Mouse (Mus musculus) MEL (cell line): ENCODE results near the gene Dhodh. TPM values are rescaled to one million over a fixed set of nuclear protein-coding genes. Genes with fewer than 3 reads are reported as not detected.

Experiments used
- DNase-seq: peaks from one replicate; pipeline ENCODE4 v3.0.0; 2011; ENCODE audit warnings: low read depth, low spot score
- H3K27ac ChIP-seq: 2 replicates; pipeline ENCODE4 v1.5.1; 2012; ENCODE audit warnings: low read depth, mild to moderate bottlenecking, control low read depth, low read length, moderate library complexity; ENCODE audit not compliant: control insufficient read depth
- H3K27me3 ChIP-seq, 2 experiments: fragments of 150-350 bp in 1 of 2; sonication (generic) in 1 of 2; 2 replicates each; pipeline ENCODE4 v1.6.1; 2012; ENCODE audit warnings: low read length in 2 of 2, mild to moderate bottlenecking in 2 of 2, improper control_type of control experiment in 1 of 2, moderate library complexity in 1 of 2; ENCODE audit not compliant: insufficient read depth in 2 of 2, control insufficient read depth in 1 of 2
- H3K36me3 ChIP-seq, 2 experiments: 2 replicates each; pipeline ENCODE4 v1.6.1; 2012 to 2014; ENCODE audit warnings: low read length in 2 of 2, improper control_type of control experiment in 1 of 2, inconsistent platforms in 1 of 2, mild to moderate bottlenecking in 1 of 2; ENCODE audit not compliant: insufficient read depth in 2 of 2, control insufficient read depth in 1 of 2
- H3K4me1 ChIP-seq, 2 experiments: fragments of 150-350 bp in 1 of 2; sonication (generic) in 1 of 2; 2 replicates each; pipeline ENCODE4 v1.6.1; 2012; ENCODE audit warnings: low read length in 2 of 2, improper control_type of control experiment in 1 of 2, mild to moderate bottlenecking in 1 of 2; ENCODE audit not compliant: insufficient read depth in 2 of 2, control insufficient read depth in 1 of 2
- H3K4me3 ChIP-seq, 2 experiments: fragments of 150-350 bp in 1 of 2; sonication (generic) in 1 of 2; 2 replicates each; pipeline ENCODE4 v1.5.1; 2012; ENCODE audit warnings: low read depth in 2 of 2, low read length in 2 of 2, mild to moderate bottlenecking in 2 of 2, moderate library complexity in 2 of 2, control low read depth in 1 of 2, improper control_type of control experiment in 1 of 2; ENCODE audit not compliant: control insufficient read depth in 1 of 2, insufficient read depth in 1 of 2
- H3K79me2 ChIP-seq: 2 replicates; pipeline ENCODE4 v1.6.1; 2012; ENCODE audit warnings: mild to moderate bottlenecking, low read length, moderate library complexity; ENCODE audit not compliant: control insufficient read depth, poor library complexity, insufficient read depth
- H3K9ac ChIP-seq: 2 replicates; pipeline ENCODE4 v1.6.1; 2012; ENCODE audit warnings: low read depth, mild to moderate bottlenecking, control low read depth, low read length, moderate library complexity; ENCODE audit not compliant: control insufficient read depth, poor library complexity, severe bottlenecking
- H3K9me3 ChIP-seq: fragments of 150-350 bp; sonication (generic); replicated peaks from 2 replicates; pipeline ENCODE4 v1.6.1; 2012; ENCODE audit warnings: mild to moderate bottlenecking, low read length, improper control_type of control experiment, moderate library complexity; ENCODE audit not compliant: insufficient read depth
- CHD2 ChIP-seq: IDR thresholded peaks from 2 replicates; pipeline ENCODE4 v1.6.1; 2011; ENCODE audit warnings: low read length, improper control_type of control experiment
- ELF1 ChIP-seq: IDR thresholded peaks from 2 replicates; pipeline ENCODE4 v1.6.1; 2014; ENCODE audit warnings: low read depth, mild to moderate bottlenecking, inconsistent platforms, low read length, improper control_type of control experiment, moderate library complexity
- EP300 ChIP-seq, 2 experiments: IDR thresholded peaks; 2 replicates each; pipeline ENCODE4 v1.6.1; 2011; ENCODE audit warnings: improper control_type of control experiment in 2 of 2, low read length in 2 of 2, low read depth in 1 of 2, mild to moderate bottlenecking in 1 of 2
- GABPA ChIP-seq: IDR thresholded peaks from 2 replicates; pipeline ENCODE4 v1.6.1; 2012; ENCODE audit warnings: low read depth, mild to moderate bottlenecking, inconsistent platforms, low read length, improper control_type of control experiment, moderate library complexity
- HCFC1 ChIP-seq: IDR thresholded peaks from 2 replicates; pipeline ENCODE4 v1.6.1; 2012; ENCODE audit warnings: low read depth, mild to moderate bottlenecking, inconsistent platforms, low read length, improper control_type of control experiment, moderate library complexity
- JUND ChIP-seq: IDR thresholded peaks from 2 replicates; pipeline ENCODE4 v1.6.1; 2011; ENCODE audit warnings: low read depth, mild to moderate bottlenecking, improper control_type of control experiment, low read length
- MAFK ChIP-seq: IDR thresholded peaks from 2 replicates; pipeline ENCODE4 v1.6.1; 2011; ENCODE audit warnings: low read depth, mild to moderate bottlenecking, low read length, improper control_type of control experiment, borderline replicate concordance
- MAX ChIP-seq: IDR thresholded peaks from 2 replicates; pipeline ENCODE4 v1.6.1; 2011; ENCODE audit warnings: low read length, improper control_type of control experiment
- MAZ ChIP-seq: IDR thresholded peaks from 2 replicates; pipeline ENCODE4 v1.6.1; 2012; ENCODE audit warnings: low read depth, mild to moderate bottlenecking, inconsistent platforms, low read length, improper control_type of control experiment
- MEF2A ChIP-seq: IDR thresholded peaks from 2 replicates; pipeline ENCODE4 v1.6.1; 2014; ENCODE audit warnings: low read depth, mild to moderate bottlenecking, inconsistent platforms, low read length, improper control_type of control experiment; ENCODE audit not compliant: poor library complexity, insufficient replicate concordance, severe bottlenecking; ENCODE audit errors: extremely low read depth
- MXI1 ChIP-seq: IDR thresholded peaks from 2 replicates; pipeline ENCODE4 v1.6.1; 2011; ENCODE audit warnings: mild to moderate bottlenecking, low read depth, low read length, improper control_type of control experiment
- MYB ChIP-seq: IDR thresholded peaks from 2 replicates; pipeline ENCODE4 v1.6.1; 2011; ENCODE audit warnings: mild to moderate bottlenecking, low read depth, low read length, improper control_type of control experiment
- POLR2A ChIP-seq, 2 experiments: IDR thresholded peaks; 2 replicates each; pipeline ENCODE4 v1.6.1; 2011 to 2012; ENCODE audit warnings: low read length in 2 of 2, mild to moderate bottlenecking in 2 of 2, control low read depth in 1 of 2, improper control_type of control experiment in 1 of 2, low read depth in 1 of 2, moderate library complexity in 1 of 2; ENCODE audit not compliant: control insufficient read depth in 1 of 2, insufficient read depth in 1 of 2, poor library complexity in 1 of 2
- POLR2AphosphoS5 ChIP-seq: IDR thresholded peaks from 2 replicates; pipeline ENCODE4 v1.6.1; 2012; ENCODE audit warnings: low read depth, borderline replicate concordance, mild to moderate bottlenecking, inconsistent platforms, low read length, moderate library complexity, mixed read lengths
- RAD21 ChIP-seq: IDR thresholded peaks from 2 replicates; pipeline ENCODE4 v1.6.1; 2011; ENCODE audit warnings: mild to moderate bottlenecking, low read depth, low read length, improper control_type of control experiment
- SIN3A ChIP-seq: IDR thresholded peaks from 2 replicates; pipeline ENCODE4 v1.6.1; 2012; ENCODE audit warnings: low read length, improper control_type of control experiment, inconsistent platforms
- SMC3 ChIP-seq: IDR thresholded peaks from 2 replicates; pipeline ENCODE4 v1.6.1; 2011; ENCODE audit warnings: low read depth, low read length, improper control_type of control experiment
- TAL1 ChIP-seq: IDR thresholded peaks from 2 replicates; pipeline ENCODE4 v1.6.1; 2012; ENCODE audit warnings: mild to moderate bottlenecking, inconsistent platforms, low read length, moderate library complexity, mixed read lengths
- TBP ChIP-seq: IDR thresholded peaks from 2 replicates; pipeline ENCODE4 v1.8.0; 2011; ENCODE audit warnings: low read depth, low read length, improper control_type of control experiment
- UBTF ChIP-seq: IDR thresholded peaks from 2 replicates; pipeline ENCODE4 v1.6.1; 2012; ENCODE audit warnings: low read depth, mild to moderate bottlenecking, inconsistent platforms, low read length, improper control_type of control experiment, moderate library complexity, borderline replicate concordance; ENCODE audit not compliant: insufficient read depth
- USF1 ChIP-seq: IDR thresholded peaks from 2 replicates; pipeline ENCODE4 v1.6.1; 2014; ENCODE audit warnings: low read depth, mild to moderate bottlenecking, inconsistent platforms, low read length, improper control_type of control experiment, moderate library complexity
- USF2 ChIP-seq, 2 experiments: IDR thresholded peaks; 2 replicates each; pipeline ENCODE4 v1.6.1; 2011 to 2012; ENCODE audit warnings: improper control_type of control experiment in 2 of 2, low read length in 2 of 2, borderline replicate concordance in 1 of 2, inconsistent platforms in 1 of 2, low read depth in 1 of 2, mild to moderate bottlenecking in 1 of 2; ENCODE audit not compliant: insufficient read depth in 1 of 2
- ZMIZ1 ChIP-seq: IDR thresholded peaks from 2 replicates; pipeline ENCODE4 v1.6.1; 2012; ENCODE audit warnings: low read depth, mild to moderate bottlenecking, inconsistent platforms, low read length, improper control_type of control experiment, moderate library complexity
- polyA plus RNA-seq, 2 experiments: library from polyadenylated mRNA; stranded (reverse) in 1 of 2; unstranded in 1 of 2; fragments of >175 nt in 1 of 2; fragments of >200 nt in 1 of 2; gene quantifications; 2 replicates each; pipeline versions ENCODE4 v1.2.1 to v1.2.4; 2012; ENCODE audit warnings: low replicate concordance in 2 of 2, low read depth in 1 of 2; ENCODE audit not compliant: insufficient read length in 2 of 2, insufficient read depth in 1 of 2, missing spikeins in 1 of 2
- total RNA-seq: library from RNA; depleted of rRNA; stranded (reverse); fragments of 300-350 nt; gene quantifications from 2 replicates; pipeline ENCODE4 v1.2.3, GENCODE M21; 2012

Gene Dhodh
- total and polyA plus RNA-seq, 3 experiments = 28.3 to 52.5 TPM; not detected in 1

DNA sequence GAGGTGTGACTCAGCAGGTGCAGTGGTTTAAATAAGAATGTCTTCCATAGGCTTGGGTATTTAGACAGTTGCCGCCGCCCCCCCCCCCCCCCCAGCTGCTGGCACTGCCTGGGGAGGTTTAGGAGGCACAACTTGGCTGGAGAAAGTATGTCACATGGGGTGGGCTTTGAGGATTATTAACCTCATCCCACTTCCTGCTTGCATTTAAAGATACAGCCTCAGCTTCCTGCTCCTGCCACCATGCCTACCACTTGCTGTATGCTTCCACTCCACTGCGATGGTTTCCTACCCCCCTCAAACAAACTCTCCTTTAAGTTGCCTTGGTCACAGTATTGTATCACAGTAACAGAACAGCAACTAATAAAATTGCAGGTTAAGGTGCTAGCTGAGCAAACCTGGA lies 64.4 kb downstream of the Dhodh start:
- DNase-seq = no peak
- no peak overlapping the region for H3K9ac ChIP-seq
- no peaks in the 10 kb centered on the region for H3K27me3 ChIP-seq
- TF ChIP-seq SIN3A = no peak
- TF ChIP-seq ELF1 = no peak
- no peak for TF ChIP-seq MXI1
- no peak for TF ChIP-seq MYB
- no peak for TF ChIP-seq SMC3
- no peak for TF ChIP-seq MEF2A
- TF ChIP-seq CHD2 = no peak
- TF ChIP-seq MAZ = no peak
- TF ChIP-seq EP300 (IDR thresholded peaks at IDR 0.05; ENCODE audit: low read depth in 1 of 2, low read length in 2 of 2) = no peak
- TF ChIP-seq MAX = no peak
- TF ChIP-seq POLR2AphosphoS5 = no peak
- TF ChIP-seq, all 39 proteins: peak for 0
- Histone ChIP-seq H3K36me3 (no peaks in the 10 kb centered on the region; a peak in 2 of 4 replicates), H3K79me2 (no peaks in the 10 kb centered on the region), H3K4me1 (peaks cover 0 to 12% of the 10 kb centered on the region in 2 experiments; a peak in 2 of 4 replicates), H3K4me3 (no peak overlapping the region), H3K9me3 (no peaks in the 10 kb centered on the region), H3K27ac (no peak overlapping the region)

DNA sequence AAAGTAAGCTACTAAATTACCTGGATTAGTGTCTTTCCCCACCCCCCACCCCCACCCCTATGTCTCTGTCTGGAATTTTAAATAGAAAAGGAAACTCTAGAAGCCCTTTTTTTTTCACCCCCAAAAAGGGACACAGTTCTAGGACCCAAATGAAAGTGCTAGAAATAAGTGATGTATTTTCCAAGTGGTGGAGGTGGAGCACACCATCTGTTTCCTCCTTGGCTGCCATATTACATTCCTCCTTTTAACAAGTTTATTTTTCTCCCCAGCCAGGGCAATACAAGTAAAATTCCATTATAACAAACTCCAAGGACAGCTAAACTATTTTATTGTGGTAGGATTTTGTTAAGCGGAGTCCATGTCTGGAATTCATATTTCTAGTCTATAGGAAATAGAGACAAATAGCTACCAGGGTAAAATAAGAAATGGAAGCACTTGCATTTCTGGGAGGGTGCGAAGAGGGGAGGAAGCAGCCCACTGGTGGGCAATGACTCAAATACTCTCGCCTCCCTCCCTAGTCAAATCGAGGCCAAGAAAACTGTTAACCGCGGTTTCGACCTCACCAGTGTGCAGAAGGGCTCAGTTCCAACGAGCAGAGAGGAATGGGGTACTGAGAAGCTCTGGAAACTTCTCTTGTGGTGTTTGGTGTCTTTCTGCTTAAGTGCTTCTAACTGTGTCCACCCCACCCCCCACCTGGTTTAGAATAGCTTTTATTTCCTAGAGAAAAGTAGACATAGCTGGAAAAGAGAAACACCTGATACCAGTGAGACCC lies 65.5 kb downstream of the Dhodh start:
- DNase-seq = no peak
- TF ChIP-seq USF1 (no peak), MAX (no peak), SMC3 (no peak), JUND (no peak), POLR2A (IDR thresholded peaks at IDR 0.05; ENCODE audit: control insufficient read depth in 1 of 2, insufficient read depth in 1 of 2, low read depth in 1 of 2, low read length in 2 of 2, poor library complexity in 1 of 2) (no peak), UBTF (no peak), ZMIZ1 (no peak), HCFC1 (no peak), TBP (no peak), MXI1 (no peak), GABPA (no peak), TAL1 (no peak), USF2 (IDR thresholded peaks at IDR 0.05; ENCODE audit: borderline replicate concordance in 1 of 2, insufficient read depth in 1 of 2, low read depth in 1 of 2, low read length in 2 of 2) (no peak), MAFK (no peak), RAD21 (no peak), SIN3A (no peak), POLR2AphosphoS5 (no peak)
- TF ChIP-seq, all 39 proteins: peak for 0
- no peak overlapping the region for H3K4me3 ChIP-seq
- H3K27ac ChIP-seq = no peak overlapping the region
- H3K4me1 ChIP-seq = peaks cover 0 to 12% of the 10 kb centered on the region in 2 experiments; a peak in 2 of 4 replicates
- H3K36me3 ChIP-seq = no peaks in the 10 kb centered on the region; a peak in 2 of 4 replicates
- H3K9me3 ChIP-seq = no peaks in the 10 kb centered on the region
- H3K9ac ChIP-seq = no peak overlapping the region
- H3K79me2 ChIP-seq = no peaks in the 10 kb centered on the region
- H3K27me3 ChIP-seq = no peaks in the 10 kb centered on the region
